Mouse (Mus musculus) cerebellum, adult 2 months (tissue): ENCODE data around the gene Olfm4.

Experiments used
- CTCF ChIP-seq: fragments of 200-500 bp; IDR thresholded peaks from 2 replicates; pipeline ENCODE4 v1.5.1; 2011; ENCODE audit warnings: low read depth, mild to moderate bottlenecking, control low read depth, low read length, moderate library complexity, borderline replicate concordance; ENCODE audit not compliant: insufficient read depth
- POLR2A ChIP-seq: fragments of 200-500 bp; IDR thresholded peaks from 2 replicates; pipeline ENCODE4 v1.6.1; 2011; ENCODE audit warnings: low read length, control low read depth, borderline replicate concordance; ENCODE audit not compliant: insufficient read depth

GRCm38 (mm10) chr14:80016112-80016511 is 32.2 kb downstream of the Olfm4 start:
- TF ChIP-seq POLR2A (no peak), CTCF (no peak)
